In the genomic region with DNA sequence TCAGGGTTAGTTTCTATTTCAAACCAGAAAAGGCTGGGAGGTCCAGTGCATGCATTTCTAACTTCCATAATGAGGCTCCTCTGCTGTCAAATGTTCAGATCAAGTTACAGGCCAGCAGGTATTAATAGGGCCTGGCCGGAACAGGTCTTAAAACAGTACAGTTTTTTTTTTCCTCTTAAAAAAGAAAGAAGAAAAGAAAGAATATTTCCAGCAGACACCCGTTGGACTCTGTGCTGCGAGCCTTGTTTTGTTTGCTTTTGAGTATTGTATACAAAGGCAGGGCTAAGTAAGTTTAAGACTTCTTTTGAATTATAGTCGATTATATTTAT, we compare ENCODE assay signal across 9 mouse cellular contexts. TPM values are rescaled to one million over a fixed set of nuclear protein-coding genes. Genes with fewer than 3 reads are reported as not detected.
DNase-seq lines count a peak whose midpoint lies in the region; ATAC-seq and TF ChIP-seq lines count a peak whose summit lies in the region.
"Had no signal": no experiment of that assay in that cellular context is flagged by ENCODE, and none has a peak within 500 bp of the region (broad histone marks: within the 10 kb centered on the region; RNA-seq: fewer than 3 reads in every experiment).

No protein-coding gene starts in this region.

- peak overlapping the region; percentile 97 for H3K27ac ChIP-seq in heart, postnatal 0 days (ENCODE audit: low read depth)
- no peak overlapping the region for H3K27ac ChIP-seq in embryonic facial prominence, embryonic 11.5 days (replicated peaks; ENCODE audit: low read depth, low read length)
- H3K27ac ChIP-seq in hindbrain, embryonic 16.5 days (ENCODE audit: low read depth, low read length): peak overlapping the region; percentile 99
- no peak overlapping the region for H3K27ac ChIP-seq in midbrain, embryonic 14.5 days (replicated peaks; ENCODE audit: low read depth, low read length)

- no peaks in the 10 kb centered on the region for H3K9me3 ChIP-seq in heart, postnatal 0 days (replicated peaks; ENCODE audit: control insufficient read depth, low read length)
- no peaks in the 10 kb centered on the region for H3K9me3 ChIP-seq in embryonic facial prominence, embryonic 11.5 days (replicated peaks; ENCODE audit: control insufficient read depth, low read length)
- no peaks in the 10 kb centered on the region for H3K9me3 ChIP-seq in hindbrain, embryonic 16.5 days (ENCODE audit: control insufficient read depth, low read length)
- H3K9me3 ChIP-seq in midbrain, embryonic 14.5 days (ENCODE audit: control insufficient read depth, low read length): no peaks in the 10 kb centered on the region

- no peak for ATAC-seq in heart, postnatal 0 days (ENCODE audit: insufficient read depth, low read depth)
- ATAC-seq in embryonic facial prominence, embryonic 11.5 days (replicated peaks; ENCODE audit: insufficient number of reproducible peaks, low FRiP score, low TSS enrichment, low read depth): no peak
- no peak for ATAC-seq in hindbrain, embryonic 16.5 days
- ATAC-seq in midbrain, embryonic 14.5 days (ENCODE audit: low FRiP score, low TSS enrichment): no peak

- no peaks in the 10 kb centered on the region for H3K27me3 ChIP-seq in heart, postnatal 0 days (ENCODE audit: control insufficient read depth, insufficient read depth, low read length)
- no peaks in the 10 kb centered on the region for H3K27me3 ChIP-seq in embryonic facial prominence, embryonic 11.5 days (ENCODE audit: control insufficient read depth, insufficient read depth, low read length)
- H3K27me3 ChIP-seq in hindbrain, embryonic 16.5 days (replicated peaks; ENCODE audit: control insufficient read depth, insufficient read depth, low read length): no peaks in the 10 kb centered on the region
- no peaks in the 10 kb centered on the region for H3K27me3 ChIP-seq in midbrain, embryonic 14.5 days (ENCODE audit: control insufficient read depth, insufficient read depth, low read length)

- TF ChIP-seq CTCF in heart, postnatal 0 days (IDR thresholded peaks at IDR 0.05; ENCODE audit: low read depth): no peak

- no peaks in the 10 kb centered on the region for H3K36me3 ChIP-seq in heart, postnatal 0 days (replicated peaks; ENCODE audit: control insufficient read depth, insufficient read depth, low read length)
- H3K36me3 ChIP-seq in embryonic facial prominence, embryonic 11.5 days (replicated peaks; ENCODE audit: control insufficient read depth, insufficient read depth, low read depth, low read length): no peaks in the 10 kb centered on the region
- no peaks in the 10 kb centered on the region for H3K36me3 ChIP-seq in hindbrain, embryonic 16.5 days (ENCODE audit: control insufficient read depth, insufficient read depth, low read length)
- H3K36me3 ChIP-seq in midbrain, embryonic 14.5 days (ENCODE audit: control insufficient read depth, insufficient read depth, low read length): no peaks in the 10 kb centered on the region

- no peak for TF ChIP-seq EP300 in heart, postnatal 0 days (IDR thresholded peaks at IDR 0.05; ENCODE audit: low read depth)

- H3K4me1 ChIP-seq in heart, postnatal 0 days (ENCODE audit: control insufficient read depth, insufficient read depth): peaks cover 60% of the 10 kb centered on the region
- peaks cover 16% of the 10 kb centered on the region for H3K4me1 ChIP-seq in embryonic facial prominence, embryonic 11.5 days (ENCODE audit: control insufficient read depth, insufficient read depth, low read length)
- H3K4me1 ChIP-seq in hindbrain, embryonic 16.5 days (ENCODE audit: control insufficient read depth, insufficient read depth, low read depth, low read length): peaks cover 66% of the 10 kb centered on the region
- H3K4me1 ChIP-seq in midbrain, embryonic 14.5 days (ENCODE audit: control insufficient read depth, insufficient read depth, low read length): peaks cover 73% of the 10 kb centered on the region

- H3K4me3 ChIP-seq in heart, postnatal 0 days (ENCODE audit: low read depth, low read length): peak overlapping the region; percentile 84
- H3K4me3 ChIP-seq in embryonic facial prominence, embryonic 11.5 days (ENCODE audit: low read depth, low read length): peak overlapping the region; percentile 97
- H3K4me3 ChIP-seq in hindbrain, embryonic 16.5 days (ENCODE audit: low read length): peak overlapping the region; percentile 77
- H3K4me3 ChIP-seq in midbrain, embryonic 14.5 days (replicated peaks; ENCODE audit: low read depth, low read length): peak overlapping the region; percentile 86

- peak overlapping the region; percentile 73 for H3K4me2 ChIP-seq in heart, postnatal 0 days (ENCODE audit: low read depth, low read length)
- H3K4me2 ChIP-seq in embryonic facial prominence, embryonic 11.5 days (ENCODE audit: low read depth, low read length): peak overlapping the region; percentile 69
- peak overlapping the region; percentile 87 for H3K4me2 ChIP-seq in hindbrain, embryonic 16.5 days (ENCODE audit: low read length)
- peak overlapping the region; percentile 100 for H3K4me2 ChIP-seq in midbrain, embryonic 14.5 days (ENCODE audit: low read length)

- DNase-seq in heart, postnatal 0 days (ENCODE audit: low spot score): no peak
- DNase-seq in heart, adult 8-10 months (ENCODE audit: low spot score): no peak
- DNase-seq in embryonic facial prominence, embryonic 11.5 days (ENCODE audit: low spot score): no peak
- DNase-seq in midbrain, embryonic 14.5 days: no peak
- DNase-seq in testis, postnatal 10 days (ENCODE audit: low spot score): no peak
- DNase-seq in frontal cortex, postnatal 25 days (ENCODE audit: low spot score in 2 of 2): no peak
- no peak for DNase-seq in left cerebral cortex, postnatal 36 days (ENCODE audit: low spot score in 2 of 2)
- DNase-seq: cerebellum, adult 11-12 months had no signal

- peak overlapping the region; percentile 98 for H3K9ac ChIP-seq in heart, postnatal 0 days (replicated peaks; ENCODE audit: low read depth, low read length)
- H3K9ac ChIP-seq in embryonic facial prominence, embryonic 11.5 days (replicated peaks; ENCODE audit: low read length): peak overlapping the region; percentile 23
- H3K9ac ChIP-seq in hindbrain, embryonic 16.5 days (ENCODE audit: low read depth, low read length): peak overlapping the region; percentile 98
- H3K9ac ChIP-seq in midbrain, embryonic 14.5 days (replicated peaks; ENCODE audit: low read length): peak overlapping the region; percentile 100

- 29% methylated on average over 4 of the region's 4 CpGs for whole genome bisulfite sequencing in heart, postnatal 0 days
- 29% methylated on average over 4 of the region's 4 CpGs for WGBS in embryonic facial prominence, embryonic 11.5 days
- 14% methylated on average over 4 of the region's 4 CpGs for WGBS in hindbrain, embryonic 16.5 days
- WGBS in midbrain, embryonic 14.5 days: 27% methylated on average over 4 of the region's 4 CpGs

- intact Hi-C loops in left cerebral cortex, postnatal 36 days (cut with DNase I): loop anchor here (2.0 to 5.0 kb wide), 2 partner anchors 17 to 34 kb away; no protein-coding TSS in a partner anchor

RNA-seq across cellular contexts. Expression of a gene that starts 2.9 kb away (rescaled TPM):
- total RNA-seq in heart, postnatal 0 days (2014; rRNA removed; ENCODE audit: low replicate concordance): 66.5 and 74.1 TPM in 2 replicates
- polyA plus RNA-seq in heart, postnatal 0 days (2015; fragmentation: Nextera tagmentation; extraction: Ambion mirVana): 16.1 and 19.5 TPM in 2 replicates
- total RNA-seq in heart, adult 8-10 months (2022): 10 to 100 TPM; 83.5 to 94.1 (median 89.2) TPM
- polyA plus RNA-seq in embryonic facial prominence, embryonic 11.5 days (2014; fragmentation: Nextera tagmentation; extraction: Ambion mirVana): 46.2 and 48.6 TPM in 2 replicates
- polyA plus RNA-seq in hindbrain, embryonic 16.5 days (2015; fragmentation: Nextera tagmentation; extraction: Ambion mirVana): 49.7 and 66.2 TPM in 2 replicates
- polyA plus RNA-seq in midbrain, embryonic 14.5 days (2014; fragmentation: Nextera tagmentation; extraction: Ambion mirVana): 121 and 141 TPM in 2 replicates
- 100 to 1,000 TPM; 257 to 259 TPM for total RNA-seq in left cerebral cortex, postnatal 36 days (2021)

RNA-seq across cellular contexts. Expression of a gene that starts 58.4 kb away (rescaled TPM):
- 30.7 and 56.3 TPM in 2 replicates for total RNA-seq in heart, postnatal 0 days (2014; rRNA removed; ENCODE audit: low replicate concordance)
- 23.4 and 24.0 TPM in 2 replicates for polyA plus RNA-seq in heart, postnatal 0 days (2015; fragmentation: Nextera tagmentation; extraction: Ambion mirVana)
- 10 to 100 TPM; 34.7 to 48.9 (median 42.6) TPM for total RNA-seq in heart, adult 8-10 months (2022)
- 3.5 TPM in 2 replicates for polyA plus RNA-seq in embryonic facial prominence, embryonic 11.5 days (2014; fragmentation: Nextera tagmentation; extraction: Ambion mirVana)
- polyA plus RNA-seq in hindbrain, embryonic 16.5 days (2015; fragmentation: Nextera tagmentation; extraction: Ambion mirVana): 31.1 and 33.2 TPM in 2 replicates
- polyA plus RNA-seq in midbrain, embryonic 14.5 days (2014; fragmentation: Nextera tagmentation; extraction: Ambion mirVana): 21.6 and 24.4 TPM in 2 replicates
- 10 to 100 TPM; 27.3 to 33.7 TPM for total RNA-seq in left cerebral cortex, postnatal 36 days (2021)

Comparison
In these comparisons a context has a peak if more than half of its experiments do, and no peak if none do; other contexts are left out.
1. H3K27ac ChIP-seq: peak in heart, postnatal 0 days (single experiment) and hindbrain, embryonic 16.5 days (single experiment); none in embryonic facial prominence, embryonic 11.5 days (single experiment) and midbrain, embryonic 14.5 days (single experiment).
2. H3K9ac ChIP-seq: peak in every context shown above with its lines; median percentile 100 in midbrain, embryonic 14.5 days; 98 in heart, postnatal 0 days; 98 in hindbrain, embryonic 16.5 days; 23 in embryonic facial prominence, embryonic 11.5 days.
3. Peak in every context shown above with its lines, with median percentiles within 50 percentile points of each other: H3K4me2 ChIP-seq and H3K4me3 ChIP-seq.